Mouse (Mus musculus): ENCODE data around the gene Prkcsh. TPM values are rescaled to one million over a fixed set of nuclear protein-coding genes. Genes with fewer than 3 reads are reported as not detected.

Gene Prkcsh
- polyA plus RNA-seq, 1 experiment from 2014 or later: 84.2 TPM

DNA sequence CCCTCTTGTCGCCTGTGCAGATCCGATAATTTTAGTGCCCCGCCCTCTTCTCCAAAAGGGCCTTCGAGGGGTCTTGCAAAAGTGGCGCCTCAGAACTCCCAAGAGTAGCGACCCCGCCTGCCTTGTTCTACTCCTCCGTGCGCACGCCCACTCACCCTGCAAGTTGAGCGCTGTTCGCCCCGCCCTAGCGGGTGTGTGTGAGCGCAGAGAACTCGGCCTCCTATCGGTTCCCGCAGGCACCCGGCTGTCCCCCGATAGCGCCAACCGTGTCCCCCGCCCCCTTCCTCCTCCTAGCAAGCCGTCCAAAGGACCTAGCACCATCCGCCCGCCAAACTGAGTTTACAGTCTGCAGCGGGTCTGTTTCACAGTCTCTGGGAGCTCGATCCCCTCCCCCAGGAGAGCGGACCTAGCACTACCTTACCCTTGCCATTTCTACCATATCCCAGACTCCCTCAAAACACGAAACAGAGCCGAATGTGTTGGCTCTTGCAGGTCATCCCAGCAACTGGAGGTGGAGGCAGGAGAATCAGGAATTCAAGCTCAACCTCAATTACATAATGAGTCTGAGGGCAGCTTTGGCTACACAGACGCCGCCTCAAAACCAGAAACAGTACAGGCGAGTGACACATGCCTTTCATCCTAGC lies 40.1 kb upstream of the Prkcsh start:
- Histone ChIP-seq H3K4me3 (peak overlapping the region; percentile 38), H3K4me1 (peaks cover 23% of the 10 kb centered on the region), H3K27me3 (peaks cover 60% of the 10 kb centered on the region), H3K9ac (peak overlapping the region; percentile 52), H3K4me2 (peak overlapping the region; percentile 75), H3K9me3 (replicated peaks) (no peaks in the 10 kb centered on the region), H3K27ac (no peak overlapping the region), H3K36me3 (ENCODE audit: poor library complexity, severe bottlenecking) (no peaks in the 10 kb centered on the region)
- 2% methylated on average over 34 of the region's 34 CpGs for WGBS
- peak; percentile 80 for ATAC-seq

DNA sequence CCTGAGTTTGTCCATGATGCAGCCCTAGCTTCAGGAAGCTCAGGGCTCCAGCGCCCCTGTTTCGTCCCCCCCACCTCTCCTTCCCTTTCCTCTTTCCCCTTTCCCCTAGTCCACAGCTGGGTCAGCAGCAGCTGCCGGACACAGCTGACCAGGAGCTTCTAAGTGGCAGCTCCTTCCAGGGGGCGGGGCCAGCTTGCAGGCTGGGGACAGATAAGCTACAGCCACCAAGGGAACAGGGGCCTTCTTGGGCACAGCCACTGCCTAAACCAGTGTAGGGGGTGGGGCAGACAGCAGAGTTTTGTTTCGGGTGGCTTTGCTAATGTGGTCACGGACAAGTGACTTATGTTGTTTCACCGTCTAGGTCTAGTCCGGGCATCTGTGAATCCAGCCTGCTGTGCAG lies 39.2 kb upstream of the Prkcsh start, which contains the start of gene Epor:
Epor (minus strand) TSS at position 90 of the 400 bp plus-strand sequence.
- no peak for ATAC-seq
- H3K9ac ChIP-seq: peak within 1 kb of the TSS; percentile 52
- H3K4me2 ChIP-seq: peak within 1 kb of the TSS; percentile 75
- no peak within 1 kb of the TSS for H3K27ac ChIP-seq
- 28% methylated on average over 8 of the region's 8 CpGs for WGBS
- H3K36me3 ChIP-seq (ENCODE audit: poor library complexity, severe bottlenecking): no peaks in the 10 kb centered on the region
- H3K9me3 ChIP-seq (replicated peaks): no peaks in the 10 kb centered on the region
- peak within 1 kb of the TSS; percentile 38 for H3K4me3 ChIP-seq
- H3K27me3 ChIP-seq: peaks cover 60% of the 10 kb centered on the region
- H3K4me1 ChIP-seq: peaks cover 23% of the 10 kb centered on the region

DNA sequence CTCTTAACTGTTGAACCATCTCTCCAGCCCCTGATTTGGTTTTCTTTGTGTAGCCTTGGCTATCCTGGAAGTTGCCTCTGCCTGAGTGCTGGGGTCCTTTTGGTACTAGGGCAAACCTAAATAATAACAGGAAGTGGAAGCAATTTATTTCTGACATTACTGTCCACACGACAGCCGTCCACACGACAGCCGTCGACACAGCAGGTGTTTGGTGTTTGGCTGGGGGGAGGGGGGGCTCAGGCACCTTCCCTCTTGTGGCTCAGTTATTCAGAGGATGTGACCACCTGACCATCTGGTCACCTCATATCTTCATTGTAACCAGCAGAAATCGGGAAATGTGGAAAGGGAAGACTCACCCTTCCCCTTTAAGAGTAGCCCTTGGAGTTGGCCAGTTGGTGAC lies 33.7 kb upstream of the Prkcsh start:
- Histone ChIP-seq H3K27ac (no peak overlapping the region), H3K9me3 (replicated peaks) (no peaks in the 10 kb centered on the region), H3K9ac (no peak overlapping the region), H3K4me1 (no peaks in the 10 kb centered on the region), H3K4me2 (no peak overlapping the region), H3K36me3 (ENCODE audit: poor library complexity, severe bottlenecking) (no peaks in the 10 kb centered on the region), H3K4me3 (no peak overlapping the region), H3K27me3 (peaks cover 10% of the 10 kb centered on the region)
- ATAC-seq: no peak
- WGBS: 74% methylated on average over 6 of the region's 6 CpGs

DNA sequence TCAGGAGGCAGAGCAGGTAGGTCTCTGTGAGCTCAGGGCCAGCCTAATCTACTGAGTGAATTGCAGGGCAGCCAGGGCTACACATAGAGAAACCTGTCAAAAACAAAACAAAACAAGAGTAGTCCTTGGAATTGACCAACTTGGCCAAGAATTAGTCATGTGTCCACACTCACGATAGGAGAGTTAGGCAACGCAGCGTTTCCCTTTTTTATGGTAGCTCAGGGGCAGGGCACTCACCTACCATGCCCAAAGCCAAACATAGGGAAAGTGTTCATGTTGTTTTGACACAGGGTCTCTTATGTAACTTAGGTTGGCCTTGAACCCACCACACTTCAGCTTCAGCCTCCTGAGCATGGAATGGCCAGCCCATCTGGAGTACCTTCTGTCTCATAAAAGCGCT lies 33.3 kb upstream of the Prkcsh start:
- no peak for ATAC-seq
- H3K4me1 ChIP-seq: no peaks in the 10 kb centered on the region
- no peak overlapping the region for H3K4me3 ChIP-seq
- H3K27ac ChIP-seq: no peak overlapping the region
- 0 out of 2 replicates have a peak, but pooled peaks cover 6% of the 10 kb centered on the region for H3K27me3 ChIP-seq
- 90% methylated on average over 4 of the region's 4 CpGs for WGBS
- H3K9ac ChIP-seq: no peak overlapping the region
- no peak overlapping the region for H3K4me2 ChIP-seq
- no peaks in the 10 kb centered on the region for H3K36me3 ChIP-seq (ENCODE audit: poor library complexity, severe bottlenecking)
- no peaks in the 10 kb centered on the region for H3K9me3 ChIP-seq (replicated peaks)

DNA sequence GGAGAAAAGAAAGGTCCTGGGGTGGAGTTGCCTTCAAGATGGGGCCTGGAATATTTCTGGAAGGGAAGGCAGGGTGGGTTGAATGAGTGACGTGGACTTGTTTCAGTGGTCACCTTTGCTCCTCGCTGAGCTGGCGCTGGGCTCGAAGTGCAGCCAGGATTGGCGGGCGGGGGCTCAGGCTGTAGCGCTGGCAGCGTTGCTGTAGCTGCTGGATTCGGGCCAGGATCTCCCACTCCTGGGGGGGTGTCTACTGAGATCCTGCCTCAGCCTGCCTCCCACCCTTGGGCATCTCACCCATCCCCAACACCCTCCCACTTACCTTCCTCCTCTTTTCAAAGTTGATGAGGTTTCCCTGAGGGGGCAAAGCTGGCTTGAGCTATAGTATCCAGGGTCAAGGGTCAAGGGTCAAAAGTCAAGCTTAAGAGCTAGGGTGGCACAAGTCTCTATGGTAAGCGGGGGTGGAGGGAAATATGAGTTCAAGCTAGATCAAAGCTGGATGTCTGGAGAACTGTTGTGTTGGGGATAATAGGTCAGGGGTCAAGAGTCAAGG lies 25.9 kb upstream of the Prkcsh start:
- H3K4me2 ChIP-seq: no peak overlapping the region
- no peaks in the 10 kb centered on the region for H3K27me3 ChIP-seq
- no peak for ATAC-seq
- H3K4me3 ChIP-seq: no peak overlapping the region
- no peak overlapping the region for H3K27ac ChIP-seq
- no peak overlapping the region for H3K9ac ChIP-seq
- no peaks in the 10 kb centered on the region for H3K9me3 ChIP-seq (replicated peaks)
- WGBS: 76% methylated on average over 10 of the region's 10 CpGs
- 0 out of 2 replicates have a peak, but pooled peaks cover 7% of the 10 kb centered on the region for H3K4me1 ChIP-seq
- H3K36me3 ChIP-seq (ENCODE audit: poor library complexity, severe bottlenecking): no peaks in the 10 kb centered on the region

DNA sequence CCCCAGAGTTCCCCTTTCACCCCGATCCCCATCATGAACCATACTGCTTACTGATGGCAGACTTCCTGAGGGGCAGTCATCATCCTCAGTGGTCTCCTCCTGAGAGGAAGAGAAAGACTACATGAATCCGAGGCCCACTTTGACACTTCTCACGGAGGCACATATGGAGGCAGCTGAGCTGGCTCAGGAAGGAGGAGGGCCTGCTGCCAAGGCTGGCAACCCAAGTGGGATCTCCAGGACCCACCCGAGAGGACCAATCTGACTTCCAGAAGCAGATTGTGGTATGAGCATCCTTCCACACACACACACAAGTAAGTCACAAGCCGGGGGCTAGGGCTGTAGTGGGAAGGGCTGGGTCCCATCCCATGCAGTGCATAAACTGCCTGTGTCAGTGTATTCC lies 25.3 kb upstream of the Prkcsh start:
- no peak for ATAC-seq

DNA sequence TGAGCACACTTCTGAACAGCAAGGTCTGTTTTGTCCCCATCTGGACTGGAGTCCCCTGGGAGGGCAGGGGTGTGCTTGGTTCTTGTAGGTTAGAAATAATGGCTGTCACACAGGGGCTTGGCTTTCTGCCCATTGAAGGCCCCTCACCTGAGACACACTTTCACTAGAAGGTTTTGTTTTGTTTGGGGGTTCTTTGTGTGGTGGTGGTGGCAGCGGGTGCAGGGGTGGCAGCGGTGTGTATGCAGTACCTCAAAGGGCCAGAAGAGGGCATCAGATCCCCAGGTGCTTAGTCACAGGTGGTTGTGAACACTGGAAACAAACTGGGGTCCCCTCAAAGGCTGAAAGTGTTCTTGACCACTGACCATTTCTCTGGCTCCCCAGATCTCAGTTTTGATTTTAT lies 24.6 kb upstream of the Prkcsh start:
- Histone ChIP-seq H3K4me1 (0 out of 2 replicates have a peak, but pooled peaks cover 7% of the 10 kb centered on the region), H3K36me3 (ENCODE audit: poor library complexity, severe bottlenecking) (no peaks in the 10 kb centered on the region), H3K27me3 (0 out of 2 replicates have a peak, but pooled peaks cover 2% of the 10 kb centered on the region), H3K9ac (no peak overlapping the region), H3K27ac (no peak overlapping the region), H3K4me3 (no peak overlapping the region), H3K9me3 (replicated peaks) (no peaks in the 10 kb centered on the region), H3K4me2 (no peak overlapping the region)
- 28% methylated on average over 2 of the region's 2 CpGs for WGBS
- ATAC-seq: no peak

More for the DNA sequence above, 25.3 kb upstream of the Prkcsh start:
- Histone ChIP-seq H3K4me2 (no peak overlapping the region), H3K9ac (no peak overlapping the region), H3K9me3 (replicated peaks) (no peaks in the 10 kb centered on the region), H3K4me1 (0 out of 2 replicates have a peak, but pooled peaks cover 7% of the 10 kb centered on the region), H3K27ac (peak overlapping the region; percentile 25; the same call in 1 of the 2 replicates), H3K27me3 (no peaks in the 10 kb centered on the region), H3K36me3 (ENCODE audit: poor library complexity, severe bottlenecking) (no peaks in the 10 kb centered on the region), H3K4me3 (no peak overlapping the region)
- WGBS: 85% methylated on average over 5 of the region's 5 CpGs

DNA sequence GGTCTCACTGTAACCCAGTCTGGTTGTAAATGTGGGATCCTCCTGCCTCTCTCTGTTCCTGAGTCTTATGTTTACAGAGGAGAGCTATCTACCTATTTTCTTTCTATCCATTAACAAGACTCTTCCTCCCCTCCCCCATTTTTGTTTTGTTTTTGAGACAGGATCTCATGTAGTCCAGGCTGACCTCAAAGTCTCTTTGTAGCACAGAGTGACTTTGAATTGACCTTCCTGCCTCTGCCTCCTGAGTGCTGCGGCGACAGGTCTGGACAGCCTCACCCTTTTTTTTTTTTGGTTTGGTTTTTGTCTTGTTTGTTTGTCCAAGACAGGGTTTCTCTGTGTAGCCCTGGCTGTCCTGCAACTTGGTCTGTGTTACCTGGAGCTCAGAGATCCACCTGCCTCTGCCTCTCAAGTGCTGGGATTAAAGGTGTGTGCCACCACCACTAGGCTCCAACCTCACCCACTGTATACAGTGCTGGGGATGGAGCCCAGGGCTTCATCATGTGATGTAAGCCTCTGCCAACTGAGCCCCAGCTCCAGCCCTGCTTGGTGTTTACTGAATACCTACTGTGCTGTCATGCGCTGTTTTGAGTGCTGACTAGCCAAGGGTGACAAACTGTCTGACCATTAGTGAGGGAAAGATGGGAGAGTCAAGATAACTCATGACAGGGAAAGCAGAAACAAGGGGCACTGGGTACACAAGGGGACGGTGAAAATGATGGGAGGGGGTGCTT lies 24.0 kb upstream of the Prkcsh start:
- Histone ChIP-seq H3K4me1 (0 out of 2 replicates have a peak, but pooled peaks cover 7% of the 10 kb centered on the region), H3K27ac (no peak overlapping the region), H3K9ac (no peak overlapping the region), H3K36me3 (ENCODE audit: poor library complexity, severe bottlenecking) (no peaks in the 10 kb centered on the region), H3K27me3 (0 out of 2 replicates have a peak, but pooled peaks cover 6% of the 10 kb centered on the region), H3K9me3 (replicated peaks) (no peaks in the 10 kb centered on the region), H3K4me2 (no peak overlapping the region), H3K4me3 (no peak overlapping the region)
- no peak for ATAC-seq
- 93% methylated on average over 4 of the region's 4 CpGs for WGBS

DNA sequence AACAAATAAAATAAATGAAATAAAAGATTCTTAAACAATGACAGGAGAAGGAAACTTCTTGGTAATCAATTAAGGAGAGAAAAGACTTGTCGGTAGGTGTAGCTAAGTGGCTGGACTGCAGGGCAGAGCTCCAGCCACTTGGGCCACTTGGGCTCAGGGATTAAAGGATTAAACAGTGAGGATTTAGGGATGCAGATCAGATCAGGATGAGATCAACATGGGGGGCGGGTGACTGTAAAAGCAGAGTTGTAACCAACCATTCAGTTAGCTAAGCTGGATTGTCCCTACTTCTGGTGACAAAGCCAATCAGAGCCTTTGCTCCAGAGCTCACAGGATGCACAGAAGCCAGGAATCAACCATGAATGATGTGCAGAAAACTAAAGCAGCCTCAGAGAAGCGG lies 18.7 kb upstream of the Prkcsh start:
- Histone ChIP-seq H3K9ac (no peak overlapping the region), H3K4me3 (no peak overlapping the region), H3K27ac (no peak overlapping the region), H3K4me2 (no peak overlapping the region), H3K27me3 (peaks cover 45% of the 10 kb centered on the region), H3K4me1 (peaks cover 12% of the 10 kb centered on the region), H3K36me3 (ENCODE audit: poor library complexity, severe bottlenecking) (no peaks in the 10 kb centered on the region), H3K9me3 (replicated peaks) (no peaks in the 10 kb centered on the region)
- 5% methylated on average over 3 of the region's 3 CpGs for WGBS
- no peak for ATAC-seq

DNA sequence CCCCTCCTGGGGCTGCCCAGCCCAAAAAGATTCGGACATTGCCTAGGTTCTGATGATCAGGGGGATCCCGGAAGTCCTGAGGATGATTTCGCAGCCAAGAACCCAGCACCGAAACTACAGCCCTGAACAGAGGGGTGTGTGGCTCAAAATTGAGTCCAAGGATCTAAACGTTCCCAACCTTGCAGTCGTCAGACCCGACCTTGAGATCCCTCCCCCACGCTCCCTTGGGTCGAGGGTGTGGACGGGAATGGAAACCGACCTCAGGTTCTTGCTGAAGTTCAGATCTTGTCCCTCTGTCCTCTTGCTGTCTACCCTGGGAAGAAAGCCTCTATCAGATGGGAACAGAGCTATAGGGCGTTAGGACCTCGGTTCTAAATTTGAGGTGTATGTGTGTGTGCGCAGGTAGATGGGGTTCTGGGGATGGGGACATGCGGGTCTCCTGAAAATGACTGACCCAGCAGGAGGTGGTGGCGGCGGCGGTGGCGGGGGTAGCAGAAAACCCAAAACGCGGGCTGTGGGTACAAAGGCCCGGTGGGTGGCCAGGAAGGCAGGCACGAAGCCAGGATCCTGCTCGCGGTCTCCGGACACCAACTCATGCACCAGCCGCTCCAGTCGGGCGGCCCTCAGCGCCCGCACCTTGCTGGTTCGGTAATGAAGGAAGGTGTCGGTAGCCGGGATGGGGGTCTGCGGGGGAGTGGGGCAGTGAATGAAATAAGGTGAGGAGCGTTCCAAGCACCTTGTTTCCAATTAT lies 14.8 kb upstream of the Prkcsh start:
- H3K4me1 ChIP-seq: peaks cover 22% of the 10 kb centered on the region
- peak overlapping the region; percentile 59 for H3K4me2 ChIP-seq
- H3K27me3 ChIP-seq: peaks cover 81% of the 10 kb centered on the region
- no peak overlapping the region for H3K27ac ChIP-seq
- H3K36me3 ChIP-seq (ENCODE audit: poor library complexity, severe bottlenecking): no peaks in the 10 kb centered on the region
- H3K9me3 ChIP-seq (replicated peaks): no peaks in the 10 kb centered on the region
- peak overlapping the region; percentile 39; the same call in 1 of the 2 replicates for H3K4me3 ChIP-seq
- no peak for ATAC-seq
- WGBS: 9% methylated on average over 36 of the region's 36 CpGs
- H3K9ac ChIP-seq: no peak overlapping the region

DNA sequence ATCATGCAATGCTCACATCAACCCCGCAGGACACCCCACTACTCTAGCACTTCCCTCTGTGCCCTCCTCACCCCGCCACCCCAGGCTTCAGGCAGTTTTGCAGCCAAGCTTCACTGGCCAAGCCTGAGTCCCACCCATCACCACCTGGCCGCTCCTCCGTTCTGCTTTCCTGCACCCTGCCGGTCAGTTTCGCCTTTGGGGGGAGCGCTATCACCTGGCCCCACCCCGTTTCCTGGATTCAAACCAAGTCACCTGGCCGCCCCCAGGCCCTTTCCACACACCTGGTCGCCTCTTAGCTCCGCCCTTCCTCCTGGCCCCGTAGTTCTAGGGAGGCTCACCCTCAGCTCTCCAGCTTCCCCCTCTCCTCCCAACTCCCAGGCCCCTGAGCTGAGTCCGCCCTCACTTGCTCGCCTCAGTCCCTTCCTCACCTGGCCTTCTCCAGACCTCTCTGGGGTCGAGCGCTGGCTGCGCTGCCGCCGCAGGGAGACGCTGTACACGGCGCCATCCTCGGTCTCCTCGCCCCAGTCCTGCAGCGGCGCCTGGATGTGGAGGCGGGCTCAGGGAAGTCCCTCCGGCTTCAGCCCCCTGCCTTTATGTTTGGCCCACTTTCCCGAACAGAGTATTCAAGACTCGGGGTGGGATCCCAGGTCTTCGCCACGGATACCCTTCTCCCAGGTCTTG lies 14.0 kb upstream of the Prkcsh start:
- Histone ChIP-seq H3K9me3 (replicated peaks) (no peaks in the 10 kb centered on the region), H3K4me3 (peak overlapping the region; percentile 39), H3K4me2 (peak overlapping the region; percentile 59), H3K27me3 (peaks cover 75% of the 10 kb centered on the region), H3K4me1 (peaks cover 22% of the 10 kb centered on the region), H3K36me3 (ENCODE audit: poor library complexity, severe bottlenecking) (no peaks in the 10 kb centered on the region), H3K9ac (peak overlapping the region; percentile 53), H3K27ac (no peak overlapping the region)
- 1% methylated on average over 32 of the region's 32 CpGs for WGBS
- peak; percentile 53; the same call in 1 of the 2 replicates for ATAC-seq

Measured in forebrain, embryonic 13.5 days (tissue).